Mouse (Mus musculus) stomach, postnatal 0 days (tissue): ENCODE results near the gene 6430550D23Rik. TPM values are rescaled to one million over a fixed set of nuclear protein-coding genes. Genes with fewer than 3 reads are reported as not detected.

ENCODE experiments used
- ATAC-seq: fragments of 200-750 bp; cut with Nextera tagmentation; 2 replicates; pipeline ENCODE4 v1.8.0; 2017; ENCODE audit not compliant: low FRiP score, low TSS enrichment
- DNase-seq: peaks from one replicate; pipeline ENCODE4 v3.0.0-alpha.2; 2016; ENCODE audit warnings: low spot score
- H3K27ac ChIP-seq: fragments of 300-500 bp; sonication (generic); replicated peaks from 2 replicates; pipeline ENCODE4 v1.5.1; 2014; ENCODE audit warnings: mild to moderate bottlenecking, control low read depth
- H3K27me3 ChIP-seq: fragments of 300-500 bp; sonication (generic); 2 replicates; pipeline ENCODE4 v1.6.1; 2014; ENCODE audit warnings: low read length; ENCODE audit not compliant: control insufficient read depth, insufficient read depth
- H3K36me3 ChIP-seq: fragments of 300-500 bp; sonication (generic); 2 replicates; pipeline ENCODE4 v1.6.1; 2014; ENCODE audit warnings: low read length, mixed read lengths; ENCODE audit not compliant: control insufficient read depth, insufficient read depth
- H3K4me1 ChIP-seq: fragments of 300-500 bp; sonication (generic); replicated peaks from 2 replicates; pipeline ENCODE4 v1.6.1; 2014; ENCODE audit warnings: antibody characterized with exemption; ENCODE audit not compliant: control insufficient read depth, insufficient read depth
- H3K4me2 ChIP-seq: fragments of 300-500 bp; sonication (generic); replicated peaks from 2 replicates; pipeline ENCODE4 v1.6.1; 2014; ENCODE audit warnings: low read depth, mild to moderate bottlenecking, control low read depth, moderate library complexity
- H3K4me3 ChIP-seq: fragments of 300-500 bp; sonication (generic); 2 replicates; pipeline ENCODE4 v1.5.1; 2014; ENCODE audit warnings: low read depth, low read length, control low read depth
- H3K9ac ChIP-seq: fragments of 300-500 bp; sonication (generic); 2 replicates; pipeline ENCODE4 v1.6.1; 2014; ENCODE audit warnings: mild to moderate bottlenecking, low read length, control low read depth, mixed read lengths
- H3K9me3 ChIP-seq: fragments of 300-500 bp; sonication (generic); 2 replicates; pipeline ENCODE4 v1.6.1; 2016; ENCODE audit warnings: low read length; ENCODE audit not compliant: control insufficient read depth
- CTCF ChIP-seq: IDR thresholded peaks from 2 replicates; pipeline ENCODE4 v1.5.1; 2016; ENCODE audit warnings: antibody characterized with exemption, low read depth, mild to moderate bottlenecking, moderate library complexity
- EP300 ChIP-seq: optimal IDR thresholded peaks from 2 replicates; pipeline ENCODE3; 2016; ENCODE audit warnings: antibody characterized with exemption
- WGBS: fragments of 180-500 bp; shearing (Covaris S2); extraction: QIAGEN DNeasy Blood & Tissue Kit; methylation state at CpG from one replicate; pipeline ENCODE4 v1.1.7; 2014; 5-methylcytosine and 5-hydroxymethylcytosine counted together
- polyA plus RNA-seq: library from polyadenylated mRNA; unstranded; fragments of >200 nt; fragmentation: Nextera tagmentation; extraction: Ambion mirVana; gene quantifications from 2 replicates; pipeline ENCODE4 v1.2.1, GENCODE M21; 2015

Gene 6430550D23Rik
- polyA plus RNA-seq, 1 experiment from 2014 or later: 0.65 TPM

GRCm38 (mm10) chr2:155962991-155963390 is 44.8 kb downstream of the 6430550D23Rik start:
- peak; percentile 79 for TF ChIP-seq CTCF
- TF ChIP-seq EP300: no peak
- no peak overlapping the region for H3K4me3 ChIP-seq
- no peaks in the 10 kb centered on the region for H3K27me3 ChIP-seq
- H3K36me3 ChIP-seq: peaks cover 23% of the 10 kb centered on the region
- DNase-seq (no peak), ATAC-seq (0 out of 2 replicates have a peak, but pooled peaks have one; percentile 45)
- WGBS: 30% methylated on average over 1 of the region's 1 CpGs
- H3K4me1 ChIP-seq: no peaks in the 10 kb centered on the region
- H3K9me3 ChIP-seq: no peaks in the 10 kb centered on the region
- no peak overlapping the region for H3K4me2 ChIP-seq
- no peak overlapping the region for H3K27ac ChIP-seq
- H3K9ac ChIP-seq: no peak overlapping the region

- Histone ChIP-seq H3K9ac (no peak overlapping the region), H3K27me3 (no peaks in the 10 kb centered on the region), H3K4me1 (no peaks in the 10 kb centered on the region), H3K36me3 (peaks cover 13% of the 10 kb centered on the region), H3K4me2 (no peak overlapping the region), H3K4me3 (no peak overlapping the region), H3K27ac (no peak overlapping the region), H3K9me3 (no peaks in the 10 kb centered on the region)
- TF ChIP-seq CTCF (no peak), EP300 (no peak)
- ATAC-seq (no peak), DNase-seq (no peak)
- 80% methylated on average over 10 of the region's 10 CpGs for WGBS
Observed at GRCm38 (mm10) chr2:155961862-155962261, 45.9 kb downstream of the 6430550D23Rik start.

- H3K27me3 ChIP-seq: no peaks in the 10 kb centered on the region
- no peaks in the 10 kb centered on the region for H3K4me1 ChIP-seq
- no peaks in the 10 kb centered on the region for H3K9me3 ChIP-seq
- H3K4me3 ChIP-seq: no peak overlapping the region
- DNase-seq (no peak), ATAC-seq (no peak)
- TF ChIP-seq EP300 (no peak), CTCF (no peak)
- no peak overlapping the region for H3K27ac ChIP-seq
- H3K36me3 ChIP-seq: peaks cover 8% of the 10 kb centered on the region
- H3K9ac ChIP-seq: no peak overlapping the region
- H3K4me2 ChIP-seq: no peak overlapping the region
- WGBS: 67% methylated on average over 5 of the region's 5 CpGs
Observed at GRCm38 (mm10) chr2:155959981-155960380, 47.8 kb downstream of the 6430550D23Rik start.

- peak; percentile 97 for ATAC-seq
- no peaks in the 10 kb centered on the region for H3K27me3 ChIP-seq
- no peaks in the 10 kb centered on the region for H3K4me1 ChIP-seq
- TF ChIP-seq CTCF (no peak), EP300 (no peak)
- H3K9ac ChIP-seq: peak within 1 kb of the TSS; percentile 93
- H3K4me2 ChIP-seq: peak within 1 kb of the TSS; percentile 87
- H3K4me3 ChIP-seq: peak within 1 kb of the TSS; percentile 85
- H3K27ac ChIP-seq: peak within 1 kb of the TSS; percentile 83
- no peaks in the 10 kb centered on the region for H3K36me3 ChIP-seq
- WGBS: under 1% methylated on average over 56 of the region's 59 CpGs
- H3K9me3 ChIP-seq: no peaks in the 10 kb centered on the region
- peak; percentile 94 for DNase-seq
Observed at GRCm38 (mm10) chr2:155956134-155957059, 51.4 kb downstream of the 6430550D23Rik start, which contains the start of gene Cep250. TSS of gene Cep250 (plus strand) at chr2:155956458.

- Histone ChIP-seq H3K4me3 (no peak overlapping the region), H3K27me3 (no peaks in the 10 kb centered on the region), H3K4me1 (no peaks in the 10 kb centered on the region), H3K9ac (no peak overlapping the region), H3K9me3 (no peaks in the 10 kb centered on the region), H3K27ac (no peak overlapping the region), H3K36me3 (no peaks in the 10 kb centered on the region), H3K4me2 (no peak overlapping the region)
- DNase-seq (peak; percentile 58), ATAC-seq (no peak)
- TF ChIP-seq EP300: no peak
- peak; percentile 80 for TF ChIP-seq CTCF
Observed at GRCm38 (mm10) chr2:155952006-155952405, 55.8 kb downstream of the 6430550D23Rik start.

GRCm38 (mm10) chr2:155949362-155949761 is 58.4 kb downstream of the 6430550D23Rik start:
- Histone ChIP-seq H3K9me3 (no peaks in the 10 kb centered on the region), H3K4me1 (peaks cover under 1% of the 10 kb centered on the region; the same call in 1 of the 2 replicates), H3K36me3 (no peaks in the 10 kb centered on the region), H3K4me3 (no peak overlapping the region), H3K27ac (no peak overlapping the region), H3K27me3 (no peaks in the 10 kb centered on the region), H3K4me2 (no peak overlapping the region), H3K9ac (no peak overlapping the region)
- ATAC-seq (no peak), DNase-seq (no peak)
- WGBS: 32% methylated on average over 6 of the region's 6 CpGs
- TF ChIP-seq EP300: no peak
- no peak for TF ChIP-seq CTCF
